Mouse (Mus musculus): ENCODE data around the gene Pip5k1b.

- no peak for TF ChIP-seq MAFK (IDR thresholded peaks at IDR 0.05; ENCODE audit: insufficient read depth, low read depth, low read length)
- no peak for TF ChIP-seq HCFC1 (IDR thresholded peaks at IDR 0.05; ENCODE audit: borderline replicate concordance, insufficient read depth, low read length)
- no peak for TF ChIP-seq CHD2 (IDR thresholded peaks at IDR 0.05; ENCODE audit: low read depth, low read length)
- TF ChIP-seq ZNF384 (IDR thresholded peaks at IDR 0.05; ENCODE audit: low read depth, low read length) = no peak
- TF ChIP-seq ZC3H11A (IDR thresholded peaks at IDR 0.05; ENCODE audit: borderline replicate concordance, low read depth, low read length) = no peak
Observed at GRCm38 (mm10) chr19:24371763-24372640, 183.7 kb downstream of the Pip5k1b start.
